Mouse (Mus musculus) intestine, embryonic 14.5 days (tissue): ENCODE measurements around the gene Tmem207. TPM values are rescaled to one million over a fixed set of nuclear protein-coding genes. Genes with fewer than 3 reads are reported as not detected.
"Not testable (repeated sequence)": the region's sequence is repeated elsewhere in the genome, so short reads cannot be mapped to it uniquely, and the experiment has no call there.

ENCODE experiments used
- ATAC-seq: fragments of 200-750 bp; cut with Nextera tagmentation; replicated peaks from 2 replicates; pipeline ENCODE4 v1.8.0; 2017; ENCODE audit warnings: low read depth, moderate number of reproducible peaks, moderate TSS enrichment, moderate library complexity; ENCODE audit not compliant: low FRiP score, low TSS enrichment
- DNase-seq: peaks from one replicate; pipeline ENCODE4 v3.0.0-alpha.2; 2018; ENCODE audit warnings: low spot score
- H3K27ac ChIP-seq: fragments of 300-500 bp; sonication (generic); 2 replicates; pipeline ENCODE4 v1.5.1; 2014; ENCODE audit warnings: low read depth, mild to moderate bottlenecking, control low read depth
- H3K27me3 ChIP-seq: fragments of 300-500 bp; sonication (generic); replicated peaks from 2 replicates; pipeline ENCODE4 v1.6.1; 2014; ENCODE audit warnings: low read length, control low read depth; ENCODE audit not compliant: control insufficient read depth, insufficient read depth
- H3K36me3 ChIP-seq: fragments of 300-500 bp; sonication (generic); 2 replicates; pipeline ENCODE4 v1.6.1; 2014; ENCODE audit warnings: low read length, control low read depth; ENCODE audit not compliant: control insufficient read depth, insufficient read depth
- H3K4me1 ChIP-seq: fragments of 300-500 bp; sonication (generic); replicated peaks from 2 replicates; pipeline ENCODE4 v1.6.1; 2014; ENCODE audit warnings: low read length, control low read depth, mixed read lengths; ENCODE audit not compliant: control insufficient read depth, insufficient read depth
- H3K4me2 ChIP-seq: fragments of 300-500 bp; sonication (generic); 2 replicates; pipeline ENCODE4 v1.6.1; 2014; ENCODE audit warnings: low read length
- H3K4me3 ChIP-seq: fragments of 300-500 bp; sonication (generic); 2 replicates; pipeline ENCODE4 v1.5.1; 2014; ENCODE audit warnings: low read depth, low read length, control low read depth, mixed read lengths
- H3K9ac ChIP-seq: fragments of 300-500 bp; sonication (generic); 2 replicates; pipeline ENCODE4 v1.6.1; 2014; ENCODE audit warnings: mild to moderate bottlenecking, low read length
- H3K9me3 ChIP-seq: fragments of 300-500 bp; sonication (generic); 2 replicates; pipeline ENCODE4 v1.6.1; 2016; ENCODE audit warnings: low read length, control low read depth; ENCODE audit not compliant: control insufficient read depth
- WGBS: fragments of 180-500 bp; shearing (Covaris S2); extraction: QIAGEN DNeasy Blood & Tissue Kit; methylation state at CpG from one replicate; pipeline ENCODE4 v1.1.7; 2014; 5-methylcytosine and 5-hydroxymethylcytosine counted together
- polyA plus RNA-seq: library from polyadenylated mRNA; unstranded; fragments of >200 nt; fragmentation: Nextera tagmentation; extraction: Ambion mirVana; gene quantifications from 2 replicates; pipeline ENCODE4 v1.2.1, GENCODE M21; 2014

Tmem207 gene
- polyA plus RNA-seq, 1 experiment from 2014 or later, result not detected

DNA sequence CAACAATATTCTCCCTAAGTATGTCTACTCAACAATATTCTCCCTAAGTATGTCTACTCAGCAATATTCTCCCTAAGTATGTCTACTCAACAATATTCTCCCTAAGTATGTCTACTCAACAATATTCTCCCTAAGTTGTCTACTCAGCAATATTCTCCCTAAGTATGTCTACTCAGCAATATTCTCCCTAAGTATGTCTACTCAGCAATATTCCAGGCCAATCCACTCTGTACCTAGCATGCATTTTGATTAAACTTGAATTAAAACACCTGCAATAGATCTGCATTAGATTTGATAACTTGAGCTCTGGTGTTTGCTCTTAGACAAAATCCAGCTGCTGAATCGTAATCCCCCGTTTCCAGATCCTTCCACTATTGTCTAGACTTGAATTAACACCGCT lies 26.9 kb downstream of the Tmem207 start:
- H3K9me3 ChIP-seq, H3K4me2 ChIP-seq, H3K27ac ChIP-seq, ATAC-seq, H3K27me3 ChIP-seq, H3K4me1 ChIP-seq, H3K36me3 ChIP-seq, H3K9ac ChIP-seq, DNase-seq, H3K4me3 ChIP-seq: not testable (repeated sequence)
- WGBS, result 71% methylated on average over 3 of the region's 3 CpGs

DNA sequence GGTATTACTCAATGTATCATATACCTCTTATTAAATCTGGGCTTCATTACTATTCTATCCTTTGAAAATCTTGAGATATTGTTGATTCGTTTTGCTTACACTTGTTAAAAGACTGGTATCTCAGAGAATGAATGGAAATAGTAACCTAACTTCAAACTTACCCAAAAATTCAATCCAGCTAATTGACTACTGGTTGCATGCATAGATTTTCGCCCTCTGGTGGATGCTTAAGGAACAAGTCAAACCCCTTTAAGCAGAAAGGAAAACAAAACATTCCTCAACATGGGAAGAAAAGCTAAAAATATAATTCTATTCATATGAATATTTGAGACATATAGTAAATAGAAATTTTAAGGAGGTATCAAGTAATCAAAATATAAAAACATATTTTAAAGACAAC lies 30.8 kb downstream of the Tmem207 start:
- Histone ChIP-seq H3K4me1 (no peaks in the 10 kb centered on the region), H3K27ac (no peak overlapping the region), H3K9ac (no peak overlapping the region), H3K9me3 (no peaks in the 10 kb centered on the region), H3K36me3 (no peaks in the 10 kb centered on the region), H3K27me3 (no peaks in the 10 kb centered on the region), H3K4me3 (no peak overlapping the region), H3K4me2 (no peak overlapping the region)
- 9% methylated on average over 2 of the region's 2 CpGs for WGBS
- no peak for ATAC-seq
- DNase-seq, result no peak

DNA sequence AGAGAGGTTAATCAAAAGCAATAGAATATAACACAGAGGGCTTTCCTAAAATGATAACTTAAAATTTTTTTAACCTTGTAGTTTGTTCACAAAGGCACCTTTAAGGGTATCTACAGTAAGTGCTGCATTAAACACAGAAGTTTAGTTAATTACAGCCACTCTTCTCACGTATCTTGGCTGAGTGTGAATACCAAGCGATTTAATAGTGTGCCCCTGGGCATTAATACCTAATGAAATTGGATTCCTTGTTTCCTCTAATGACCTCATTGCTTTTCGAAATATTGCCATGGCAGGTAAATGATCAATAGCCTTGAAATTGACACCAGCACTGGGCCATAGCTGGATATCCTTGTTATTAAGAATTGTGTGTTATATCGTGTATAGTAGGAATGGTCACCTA lies 55.3 kb downstream of the Tmem207 start:
- H3K9me3 ChIP-seq, result no peaks in the 10 kb centered on the region
- WGBS, result 90% methylated on average over 4 of the region's 4 CpGs
- H3K4me2 ChIP-seq, result no peak overlapping the region
- no peaks in the 10 kb centered on the region for H3K4me1 ChIP-seq
- no peak overlapping the region for H3K27ac ChIP-seq
- no peak overlapping the region for H3K4me3 ChIP-seq
- DNase-seq (no peak), ATAC-seq (no peak)
- H3K36me3 ChIP-seq, result no peaks in the 10 kb centered on the region
- no peak overlapping the region for H3K9ac ChIP-seq
- no peaks in the 10 kb centered on the region for H3K27me3 ChIP-seq

DNA sequence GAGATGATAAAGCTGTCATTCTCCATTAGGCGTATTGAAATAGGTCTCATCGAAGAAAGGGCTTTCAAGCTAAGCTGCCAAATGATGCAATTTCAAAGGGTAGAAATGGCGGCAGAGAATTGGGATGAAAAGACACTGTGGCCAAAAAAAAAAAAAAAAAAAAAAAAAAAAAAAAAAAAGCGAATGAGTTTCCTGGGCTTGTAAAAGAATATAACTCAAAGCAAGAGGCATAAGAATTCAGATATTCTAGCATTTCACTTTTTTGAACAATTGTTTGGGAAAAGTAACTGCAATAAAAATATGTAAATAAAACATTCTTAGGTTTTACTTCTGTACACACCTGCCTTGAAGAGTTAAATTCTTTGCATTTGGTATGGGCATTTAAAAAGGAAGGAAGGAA lies 60.0 kb downstream of the Tmem207 start:
- ATAC-seq (no peak), DNase-seq (no peak)
- H3K36me3 ChIP-seq, result no peaks in the 10 kb centered on the region
- H3K9me3 ChIP-seq, result no peaks in the 10 kb centered on the region
- H3K27me3 ChIP-seq, result no peaks in the 10 kb centered on the region
- H3K4me3 ChIP-seq, result no peak overlapping the region
- H3K27ac ChIP-seq, result no peak overlapping the region
- H3K4me1 ChIP-seq, result no peaks in the 10 kb centered on the region
- H3K4me2 ChIP-seq, result no peak overlapping the region
- WGBS, result 84% methylated on average over 4 of the region's 4 CpGs
- H3K9ac ChIP-seq, result no peak overlapping the region

DNA sequence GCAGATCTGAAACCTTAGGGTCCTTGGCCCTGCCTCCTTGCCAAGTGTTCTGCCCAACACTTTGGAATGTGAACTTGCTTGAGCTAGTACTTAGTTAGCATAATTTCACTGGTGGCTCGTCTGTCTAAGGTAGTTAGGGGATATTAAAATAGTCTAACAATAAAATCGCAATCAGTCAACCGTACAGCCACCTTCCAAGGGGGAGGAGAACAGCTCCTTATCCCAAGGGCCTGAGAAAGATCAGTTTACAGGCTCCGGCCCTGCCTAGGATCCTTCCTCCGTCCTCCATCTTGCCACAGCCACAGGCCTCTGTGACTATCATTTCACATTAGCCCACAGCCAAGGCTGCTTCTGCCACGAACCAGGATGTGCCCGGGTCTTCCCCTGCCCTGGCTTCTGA lies 63.7 kb downstream of the Tmem207 start, which contains the start of gene Cldn16:
Gene Cldn16 (plus strand): TSS at position 301 of the 400 bp plus-strand sequence.
- H3K4me1 ChIP-seq, result no peaks in the 10 kb centered on the region
- no peak within 1 kb of the TSS for H3K4me3 ChIP-seq
- no peak for ATAC-seq
- no peak for DNase-seq
- H3K4me2 ChIP-seq, result no peak within 1 kb of the TSS
- H3K9ac ChIP-seq, result no peak within 1 kb of the TSS
- 68% methylated on average over 7 of the region's 7 CpGs for WGBS
- H3K27ac ChIP-seq, result no peak within 1 kb of the TSS
- H3K27me3 ChIP-seq, result no peaks in the 10 kb centered on the region
- no peaks in the 10 kb centered on the region for H3K9me3 ChIP-seq
- no peaks in the 10 kb centered on the region for H3K36me3 ChIP-seq

DNA sequence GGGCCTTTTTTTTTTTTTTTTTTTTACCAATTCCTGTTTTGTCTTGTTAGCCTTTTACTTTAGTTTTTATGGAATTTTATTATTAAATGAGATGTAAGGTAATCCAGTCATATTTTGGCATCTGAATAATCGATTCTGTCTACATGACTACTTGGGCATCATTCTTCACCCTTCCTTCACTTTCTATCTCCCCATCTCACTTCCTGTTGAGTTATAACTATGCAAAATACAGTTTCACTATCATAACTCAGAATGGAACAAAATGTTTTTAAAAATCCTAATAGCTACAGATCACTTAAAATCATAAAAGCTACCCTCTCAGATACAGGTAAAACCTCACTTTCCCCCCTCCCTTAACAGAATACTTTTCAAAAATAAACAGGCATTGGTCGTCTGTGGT lies 70.4 kb downstream of the Tmem207 start:
- Histone ChIP-seq H3K36me3 (no peaks in the 10 kb centered on the region), H3K9me3 (no peaks in the 10 kb centered on the region), H3K4me2 (no peak overlapping the region), H3K27ac (no peak overlapping the region), H3K4me1 (no peaks in the 10 kb centered on the region), H3K9ac (no peak overlapping the region), H3K27me3 (no peaks in the 10 kb centered on the region), H3K4me3 (no peak overlapping the region)
- DNase-seq (no peak), ATAC-seq (no peak)
- 76% methylated on average over 2 of the region's 2 CpGs for WGBS

DNA sequence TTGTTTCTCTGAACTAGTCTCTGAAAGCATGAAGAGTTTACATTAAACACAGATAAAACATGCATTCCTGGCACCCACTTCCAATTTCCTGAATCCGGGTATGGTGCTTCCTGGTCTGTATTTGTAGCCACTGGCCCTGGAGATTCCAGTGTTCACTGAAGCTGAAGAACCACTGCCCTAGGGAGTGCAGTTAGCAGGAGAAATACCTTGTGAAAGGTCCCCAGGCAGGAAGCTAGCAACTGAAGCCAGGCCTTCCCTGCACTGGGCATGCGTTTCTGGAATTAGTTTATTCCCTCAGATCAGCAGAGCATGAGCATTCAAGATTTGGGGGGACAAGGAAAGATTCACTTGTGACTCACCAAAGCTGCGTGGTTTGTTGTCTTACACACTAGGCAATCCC lies 72.4 kb downstream of the Tmem207 start:
- Histone ChIP-seq H3K9ac (no peak overlapping the region), H3K36me3 (no peaks in the 10 kb centered on the region), H3K4me1 (no peaks in the 10 kb centered on the region), H3K9me3 (no peaks in the 10 kb centered on the region), H3K27me3 (no peaks in the 10 kb centered on the region), H3K4me3 (no peak overlapping the region), H3K27ac (no peak overlapping the region), H3K4me2 (no peak overlapping the region)
- ATAC-seq (no peak), DNase-seq (peak; percentile 51)
- 45% methylated on average over 3 of the region's 3 CpGs for WGBS

Other genes with a start within 250 kb of the Tmem207 start
- gene Cldn1, start 154.9 kb downstream of the Tmem207 start, polyA plus RNA-seq, result 2.5 and 3.5 TPM in 2 replicates
- not detected in 2 replicates for gene Cldn16, start 63.6 kb downstream of the Tmem207 start, polyA plus RNA-seq
- 6.3 and 7.4 TPM in 2 replicates for gene Il1rap, start 54.9 kb upstream of the Tmem207 start, polyA plus RNA-seq